Mouse (Mus musculus) layer of hippocampus, postnatal 10 days (tissue): Measurements from ENCODE around the gene Dcbld1. TPM values are rescaled to one million over a fixed set of nuclear protein-coding genes. Genes with fewer than 3 reads are reported as not detected.
A peak's percentile ranks its signal among the peaks of the same experiment; 100 is the strongest.
"Not testable (repeated sequence)": the region's sequence is repeated elsewhere in the genome, so short reads cannot be mapped to it uniquely, and the experiment has no call there.

ENCODE experiments used
- DNase-seq, 2 experiments: peaks; one replicate each; pipeline ENCODE4 v3.0.0; 2021; ENCODE audit warnings: low spot score in 2 of 2
- total RNA-seq, 2 experiments: library from RNA; stranded (reverse); gene quantifications; 2 replicates each; pipeline ENCODE4 v1.2.3; 2021

Dcbld1 gene
- total RNA-seq, 2 experiments from 2014 or later, result 12.1 to 12.5 TPM

GRCm38 (mm10) chr10:52295934-52296333 is 62.5 kb downstream of the Dcbld1 start:
- no peak for DNase-seq

GRCm38 (mm10) chr10:52298568-52298967 is 65.1 kb downstream of the Dcbld1 start:
- DNase-seq, result not testable (repeated sequence)

- no peak for DNase-seq
These were observed 68.3 kb downstream of the Dcbld1 start for GRCm38 (mm10) chr10:52301766-52302165.

- no peak for DNase-seq
These were observed 68.9 kb downstream of the Dcbld1 start for GRCm38 (mm10) chr10:52302271-52302670.

- no peak for DNase-seq
These were observed 71.2 kb downstream of the Dcbld1 start for GRCm38 (mm10) chr10:52304574-52304973.

- DNase-seq, result no peak
These were observed 75.8 kb downstream of the Dcbld1 start for GRCm38 (mm10) chr10:52309196-52309595.

- DNase-seq, result no peak
These were observed 86.3 kb downstream of the Dcbld1 start for GRCm38 (mm10) chr10:52319506-52320286.

GRCm38 (mm10) chr10:52321918-52322317 is 88.5 kb downstream of the Dcbld1 start:
- DNase-seq, result no peak

- peak; percentile 49 to 62 for DNase-seq
These were observed 97.6 kb downstream of the Dcbld1 start for GRCm38 (mm10) chr10:52331007-52331406.

GRCm38 (mm10) chr10:52343324-52343723 is 109.9 kb downstream of the Dcbld1 start:
- not testable (repeated sequence) for DNase-seq

- DNase-seq, result no peak
These were observed 119.8 kb downstream of the Dcbld1 start for GRCm38 (mm10) chr10:52353184-52353583.

- DNase-seq, result no peak
These were observed 125.0 kb downstream of the Dcbld1 start, which contains the start of gene Gm26741 for GRCm38 (mm10) chr10:52358467-52358866. Gene Gm26741 (plus strand): TSS chr10:52358767.

GRCm38 (mm10) chr10:52360241-52360735 is 126.9 kb downstream of the Dcbld1 start:
- no peak for DNase-seq

- DNase-seq, result no peak
These were observed 127.6 kb downstream of the Dcbld1 start for GRCm38 (mm10) chr10:52360862-52361609.

- DNase-seq, result no peak
These were observed 135.0 kb downstream of the Dcbld1 start for GRCm38 (mm10) chr10:52368376-52368775.

Other genes with a start within 250 kb of the Dcbld1 start
- under 1 TPM in 1 of 2 experiments, not detected in 1; 0.33 TPM for gene Vgll2, start 211.1 kb upstream of the Dcbld1 start, total RNA-seq
- gene Ros1, start 38.4 kb upstream of the Dcbld1 start, total RNA-seq, result not detected
- not detected for gene Gm26741, start 125.1 kb downstream of the Dcbld1 start, total RNA-seq
- 10 to 100 TPM; 51.7 TPM for gene Gopc, start 148.5 kb downstream of the Dcbld1 start, total RNA-seq
- gene Nepn, start 155.4 kb downstream of the Dcbld1 start, total RNA-seq, result not detected
- gene Nus1, start 183.9 kb downstream of the Dcbld1 start, total RNA-seq, result 10 to 100 TPM; 61.3 to 62.6 TPM